Comparison of ENCODE assay signal across 17 mouse cellular contexts in the genomic region with DNA sequence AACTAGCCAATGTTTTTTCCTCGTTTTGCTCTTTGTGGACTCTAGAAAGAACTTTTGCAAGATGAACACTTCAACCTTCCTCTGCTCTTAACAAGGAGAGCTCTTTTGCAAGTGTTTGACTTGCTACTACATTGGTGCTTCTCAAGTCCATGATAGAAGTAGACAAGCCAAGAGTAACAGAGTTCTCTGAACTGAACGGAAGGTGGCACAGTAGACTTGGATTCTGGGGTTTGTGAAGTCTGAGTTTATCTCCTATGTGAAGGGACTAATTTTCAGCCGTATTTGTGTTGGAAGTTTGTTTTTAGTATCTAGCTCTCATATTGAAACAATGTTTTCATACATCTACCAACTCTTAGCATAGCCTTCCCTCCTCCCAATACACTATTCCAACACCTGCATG.
"Had no signal": no experiment of that assay in that cellular context is flagged by ENCODE, and none has a peak within 500 bp of the region (broad histone marks: within the 10 kb centered on the region; RNA-seq: fewer than 3 reads in every experiment).

No protein-coding gene starts in this region.

- H3K4me2 ChIP-seq: lung, embryonic 15.5 days; midbrain, embryonic 11.5 days; midbrain, embryonic 13.5 days; midbrain, embryonic 15.5 days; neural tube, embryonic 12.5 days; stomach, embryonic 15.5 days had no signal

- H3K4me1 ChIP-seq: lung, embryonic 15.5 days; midbrain, embryonic 13.5 days; midbrain, embryonic 15.5 days; neural tube, embryonic 12.5 days; stomach, embryonic 15.5 days had no signal

- H3K9me3 ChIP-seq: lung, embryonic 15.5 days; megakaryocyte, embryonic 14.5 days; midbrain, embryonic 13.5 days; midbrain, embryonic 15.5 days; neural tube, embryonic 12.5 days; stomach, embryonic 15.5 days had no signal

- DNase-seq: liver, postnatal 0 days; lung, adult 2 months; lung, postnatal 10 days; lung, postnatal 36 days; right cerebral cortex, postnatal 14 days; thymus, adult 2 months; thymus, postnatal 25 days; thymus, postnatal 4 days had no signal

- H3K9ac ChIP-seq: liver, postnatal 0 days; lung, embryonic 15.5 days; midbrain, embryonic 13.5 days; midbrain, embryonic 15.5 days; neural tube, embryonic 12.5 days; stomach, embryonic 15.5 days had no signal

- H3K4me3 ChIP-seq: lung, embryonic 15.5 days; megakaryocyte, embryonic 14.5 days; midbrain, embryonic 13.5 days; midbrain, embryonic 15.5 days; neural tube, embryonic 12.5 days; stomach, embryonic 15.5 days had no signal

- ATAC-seq: liver, postnatal 0 days; midbrain, embryonic 13.5 days; midbrain, embryonic 15.5 days had no signal

- H3K36me3 ChIP-seq: lung, embryonic 15.5 days; midbrain, embryonic 13.5 days; midbrain, embryonic 15.5 days; neural tube, embryonic 12.5 days; stomach, embryonic 15.5 days had no signal

- H3K27ac ChIP-seq: lung, embryonic 15.5 days; macrophage; midbrain, embryonic 13.5 days; midbrain, embryonic 15.5 days; neural tube, embryonic 12.5 days; stomach, embryonic 15.5 days; stomach, postnatal 0 days had no signal

- H3K27me3 ChIP-seq: lung, embryonic 15.5 days; megakaryocyte, embryonic 14.5 days; midbrain, embryonic 13.5 days; midbrain, embryonic 15.5 days; neural tube, embryonic 12.5 days; stomach, embryonic 15.5 days had no signal
